Mouse (Mus musculus) forebrain, embryonic 10.5 days (tissue): ENCODE measurements around the gene Vmn2r27. TPM values are rescaled to one million over a fixed set of nuclear protein-coding genes. Genes with fewer than 3 reads are reported as not detected.

Experiments used
- DNase-seq: peaks from one replicate; pipeline ENCODE4 v3.0.0-alpha.2; 2017; ENCODE audit warnings: low spot score; ENCODE audit errors: extremely low spot score
- H3K27ac ChIP-seq: fragments of 300-500 bp; sonication (generic); 2 replicates; pipeline ENCODE4 v1.5.1; 2016; ENCODE audit warnings: mild to moderate bottlenecking
- H3K27me3 ChIP-seq: fragments of 300-500 bp; sonication (generic); 2 replicates; pipeline ENCODE4 v1.6.1; 2016; ENCODE audit warnings: mild to moderate bottlenecking; ENCODE audit not compliant: poor library complexity, severe bottlenecking
- H3K36me3 ChIP-seq: fragments of 300-500 bp; sonication (generic); replicated peaks from 2 replicates; pipeline ENCODE4 v1.6.1; 2016; ENCODE audit warnings: mild to moderate bottlenecking, moderate library complexity
- H3K4me1 ChIP-seq: fragments of 300-500 bp; sonication (generic); 2 replicates; pipeline ENCODE4 v1.6.1; 2016
- H3K4me3 ChIP-seq: fragments of 300-500 bp; sonication (generic); 2 replicates; pipeline ENCODE4 v1.5.1; 2016; ENCODE audit warnings: mild to moderate bottlenecking, moderate library complexity
- H3K9me3 ChIP-seq: fragments of 300-500 bp; sonication (generic); 2 replicates; pipeline ENCODE4 v1.6.1; 2016; ENCODE audit warnings: mild to moderate bottlenecking, moderate library complexity
- WGBS: fragments of 180-500 bp; shearing (Covaris S2); methylation state at CpG from one replicate; pipeline ENCODE4 v1.1.7; 2016; 5-methylcytosine and 5-hydroxymethylcytosine counted together
- polyA plus RNA-seq: library from polyadenylated mRNA; unstranded; fragments of >200 nt; fragmentation: Nextera tagmentation; extraction: Ambion mirVana; gene quantifications from 2 replicates; pipeline ENCODE4 v1.2.1, GENCODE M21; 2016

The Vmn2r27 gene
- not detected in 2 replicates for polyA plus RNA-seq

DNA sequence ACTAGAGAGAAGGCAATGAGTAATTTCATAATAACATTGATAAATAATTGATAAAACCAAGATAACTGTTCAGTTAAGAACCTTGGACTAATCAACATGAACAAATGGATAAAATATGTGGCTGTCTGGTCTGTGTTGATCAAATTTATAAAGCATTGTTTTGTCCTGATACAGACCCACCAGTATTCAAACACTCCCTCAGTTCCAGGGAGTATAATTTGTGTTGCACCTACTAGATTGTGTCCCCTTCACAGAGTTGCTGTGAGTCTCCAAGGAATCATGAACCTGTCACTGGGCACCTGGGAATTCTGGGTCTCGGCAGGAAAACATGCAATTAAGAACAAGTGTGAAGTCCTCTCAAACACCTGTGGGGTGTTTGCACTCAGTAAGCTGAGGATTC is at the start of gene Vmn2r27:
TSS of gene Vmn2r27 (minus strand) at position 101 of the 400 bp plus-strand sequence.
- no peaks in the 10 kb centered on the region for H3K9me3 ChIP-seq
- no peaks in the 10 kb centered on the region for H3K36me3 ChIP-seq
- H3K4me1 ChIP-seq = no peaks in the 10 kb centered on the region
- 93% methylated on average over 1 of the region's 1 CpGs for WGBS
- no peak within 1 kb of the TSS for H3K27ac ChIP-seq
- no peak within 1 kb of the TSS for H3K4me3 ChIP-seq
- no peaks in the 10 kb centered on the region for H3K27me3 ChIP-seq
- DNase-seq = no peak

DNA sequence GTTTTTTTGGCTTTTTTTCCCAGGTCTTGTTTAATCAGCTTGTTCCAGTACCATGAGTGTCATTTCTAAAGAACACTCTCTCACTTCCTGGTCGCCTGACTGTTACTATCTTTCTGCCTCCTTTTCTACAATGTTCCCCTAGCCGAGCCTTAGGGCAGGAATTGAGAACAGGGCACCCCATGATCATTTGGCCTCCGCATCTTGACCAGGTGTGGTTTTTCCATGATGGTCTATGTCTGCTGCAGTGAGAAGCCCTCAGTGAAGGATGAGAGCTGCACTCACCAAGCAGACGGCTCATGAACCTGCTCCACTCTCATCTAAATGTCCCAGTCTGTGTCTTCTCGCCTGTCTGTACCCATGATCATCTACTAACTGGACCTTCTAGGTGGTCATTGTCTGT is 46.6 kb upstream of the Vmn2r27 start:
- Histone ChIP-seq H3K4me3 (no peak overlapping the region), H3K27ac (no peak overlapping the region), H3K36me3 (no peaks in the 10 kb centered on the region), H3K4me1 (no peaks in the 10 kb centered on the region), H3K9me3 (no peaks in the 10 kb centered on the region), H3K27me3 (no peaks in the 10 kb centered on the region)
- DNase-seq = no peak
- 86% methylated on average over 5 of the region's 5 CpGs for WGBS

DNA sequence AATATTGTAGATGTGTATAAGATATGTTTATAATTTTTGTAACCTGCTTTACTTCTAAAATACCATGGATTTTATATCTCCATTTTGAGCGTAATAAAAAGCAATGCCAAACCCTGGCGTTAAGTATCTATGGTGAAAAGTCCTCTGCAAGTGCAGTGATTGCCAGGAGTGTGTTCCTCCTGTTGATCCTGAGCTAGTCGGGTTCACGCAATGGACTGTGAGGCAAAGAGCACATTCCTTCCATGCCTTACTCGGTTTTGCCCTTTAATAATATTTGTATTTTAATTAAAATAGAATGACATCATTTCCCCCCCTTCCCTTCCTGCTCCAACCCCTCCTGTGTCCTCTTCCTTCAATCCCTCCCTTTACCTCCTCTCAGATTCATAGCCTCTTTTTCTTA is 46.0 kb upstream of the Vmn2r27 start:
- no peak for DNase-seq
- H3K4me3 ChIP-seq = no peak overlapping the region
- H3K36me3 ChIP-seq = no peaks in the 10 kb centered on the region
- no peaks in the 10 kb centered on the region for H3K27me3 ChIP-seq
- no peak overlapping the region for H3K27ac ChIP-seq
- H3K9me3 ChIP-seq = no peaks in the 10 kb centered on the region
- WGBS = 88% methylated on average over 5 of the region's 5 CpGs
- H3K4me1 ChIP-seq = no peaks in the 10 kb centered on the region

DNA sequence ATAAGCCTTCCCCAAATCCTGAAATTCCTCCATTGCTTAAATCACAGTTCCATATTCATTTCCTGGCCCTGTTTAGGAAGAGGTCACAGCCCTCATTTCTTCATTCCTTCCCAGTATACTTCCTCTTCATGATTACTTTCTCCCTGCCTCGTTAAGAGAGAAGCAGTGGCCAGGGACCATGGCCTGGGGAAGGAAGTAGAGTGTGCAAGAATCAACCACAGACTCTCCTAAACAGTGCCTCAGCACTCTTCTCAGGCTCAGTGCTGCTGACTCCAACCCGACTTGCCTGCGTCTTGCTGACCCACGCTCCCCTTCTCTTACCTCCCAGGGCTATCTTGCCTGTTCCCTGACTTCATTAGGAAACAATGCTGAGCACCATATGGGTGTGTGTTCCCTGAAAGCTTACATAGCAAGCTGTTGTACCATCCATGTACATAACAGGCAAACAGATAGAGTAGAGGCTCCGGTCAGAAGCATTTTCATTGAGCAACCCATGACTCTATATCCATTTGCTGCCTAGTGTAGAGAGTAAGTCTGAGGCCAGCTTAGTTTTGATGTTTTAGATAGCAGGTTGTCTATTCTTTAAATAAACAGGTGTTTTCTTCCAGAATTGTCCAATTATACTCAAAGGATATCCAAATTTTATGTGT is 41.7 kb upstream of the Vmn2r27 start:
- no peaks in the 10 kb centered on the region for H3K9me3 ChIP-seq
- H3K4me3 ChIP-seq = no peak overlapping the region
- no peak overlapping the region for H3K27ac ChIP-seq
- DNase-seq = no peak
- WGBS = 75% methylated on average over 5 of the region's 5 CpGs
- H3K4me1 ChIP-seq = no peaks in the 10 kb centered on the region
- H3K36me3 ChIP-seq = no peaks in the 10 kb centered on the region
- no peaks in the 10 kb centered on the region for H3K27me3 ChIP-seq

DNA sequence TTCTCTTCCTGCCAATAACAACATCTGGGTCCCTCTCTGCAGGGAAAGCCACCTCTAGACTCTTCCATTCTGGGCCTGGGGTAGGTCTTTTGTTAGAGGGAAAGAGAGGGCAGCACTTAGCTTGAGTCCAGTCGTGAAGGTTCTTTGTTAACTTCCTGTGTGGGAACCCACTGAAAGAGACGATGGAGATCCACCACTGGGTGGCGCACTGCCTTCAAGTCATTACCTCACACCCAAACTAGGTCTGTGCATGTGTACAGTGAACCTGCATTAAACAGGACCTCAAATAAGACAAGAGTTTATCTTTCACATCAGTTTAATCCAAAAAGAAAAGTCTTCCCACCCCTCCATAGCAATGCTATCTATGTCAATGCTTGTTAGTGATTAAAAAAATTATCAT is 31.0 kb upstream of the Vmn2r27 start:
- Histone ChIP-seq H3K9me3 (no peaks in the 10 kb centered on the region), H3K36me3 (no peaks in the 10 kb centered on the region), H3K4me1 (no peaks in the 10 kb centered on the region), H3K27ac (no peak overlapping the region), H3K4me3 (no peak overlapping the region), H3K27me3 (no peaks in the 10 kb centered on the region)
- DNase-seq = peak; percentile 54
- WGBS = 4% methylated on average over 3 of the region's 3 CpGs

DNA sequence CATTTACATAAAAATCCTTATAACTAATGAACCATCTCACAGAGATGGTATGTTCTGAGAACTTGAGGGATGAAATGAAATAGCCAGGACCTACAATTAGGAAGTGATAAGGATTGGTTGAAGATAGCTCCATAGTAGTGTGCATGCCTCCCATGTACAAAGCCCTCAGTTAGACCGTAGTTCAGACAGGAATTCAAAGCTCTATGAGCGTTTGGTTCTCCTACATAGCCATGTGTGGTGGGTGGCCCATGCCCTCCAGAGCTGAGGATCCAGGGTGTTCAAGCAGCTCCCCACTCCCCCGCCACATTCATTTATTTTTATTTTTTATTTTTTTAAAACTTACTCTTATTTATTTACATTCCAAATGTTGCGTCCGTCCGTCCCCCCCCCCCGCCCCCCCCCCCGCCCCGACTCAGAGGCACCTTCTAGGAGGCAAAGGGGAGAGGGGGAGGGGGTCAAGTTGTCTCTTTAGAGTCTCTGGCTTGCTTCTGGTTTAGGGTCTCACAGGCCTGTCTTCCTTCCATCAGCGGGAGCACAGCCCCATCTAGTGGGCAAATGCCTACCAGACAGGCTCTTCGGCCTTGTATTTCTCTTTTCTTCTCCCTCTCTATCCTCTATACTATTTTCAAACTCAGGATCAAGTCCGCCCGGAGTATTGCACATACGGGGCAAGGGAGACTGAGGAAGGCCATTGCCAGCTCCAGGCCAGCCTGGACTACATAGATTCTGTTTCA is 28.7 kb upstream of the Vmn2r27 start:
- DNase-seq = peak; percentile 71
- 26% methylated on average over 12 of the region's 14 CpGs for WGBS
- no peaks in the 10 kb centered on the region for H3K27me3 ChIP-seq

DNA sequence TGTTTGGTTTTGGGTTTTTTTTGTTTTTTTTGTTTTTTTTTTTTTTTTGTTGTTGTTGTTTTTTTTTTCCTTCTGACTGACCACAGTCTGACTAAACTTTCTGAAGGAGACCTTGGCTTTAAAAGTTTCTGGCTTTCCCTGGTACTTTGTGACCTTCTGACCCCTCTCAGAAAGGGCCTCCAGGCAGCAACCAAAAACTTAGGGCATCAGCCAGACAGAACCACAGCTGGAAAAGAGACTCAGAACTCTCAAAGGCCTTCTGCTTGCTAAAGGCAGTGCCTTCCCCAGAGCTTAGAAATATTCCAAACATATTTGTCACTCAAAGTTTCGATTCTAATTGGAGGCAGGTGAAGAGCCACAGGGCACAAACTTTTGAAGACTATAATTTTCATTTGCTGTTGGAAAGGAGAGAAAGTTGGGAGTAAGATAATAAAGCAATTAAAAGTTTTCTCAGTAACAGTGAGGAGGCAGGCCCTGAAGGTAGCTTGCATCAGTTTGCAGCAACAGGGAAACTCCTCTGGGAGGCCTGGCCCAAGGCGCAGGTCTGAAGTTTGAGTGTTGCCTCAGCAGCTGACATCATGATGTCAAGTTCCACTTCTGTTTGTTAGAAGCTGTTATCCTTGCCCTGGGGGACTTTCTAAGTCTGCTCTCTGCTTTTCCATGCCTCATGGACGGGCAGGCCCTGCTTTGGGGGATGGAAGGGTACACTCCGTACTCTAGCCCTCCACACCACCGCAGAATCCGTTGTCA is 24.2 kb upstream of the Vmn2r27 start:
- Histone ChIP-seq H3K4me3 (no peak overlapping the region), H3K36me3 (no peaks in the 10 kb centered on the region), H3K9me3 (no peaks in the 10 kb centered on the region), H3K27me3 (no peaks in the 10 kb centered on the region), H3K27ac (no peak overlapping the region), H3K4me1 (0 out of 2 replicates have a peak, but pooled peaks cover 3% of the 10 kb centered on the region)
- no peak for DNase-seq
- WGBS = 55% methylated on average over 6 of the region's 6 CpGs

More for the DNA sequence above, 28.7 kb upstream of the Vmn2r27 start:
- Histone ChIP-seq H3K9me3 (no peaks in the 10 kb centered on the region), H3K4me3 (no peak overlapping the region), H3K4me1 (0 out of 2 replicates have a peak, but pooled peaks cover 3% of the 10 kb centered on the region), H3K27ac (no peak overlapping the region), H3K36me3 (no peaks in the 10 kb centered on the region)

DNA sequence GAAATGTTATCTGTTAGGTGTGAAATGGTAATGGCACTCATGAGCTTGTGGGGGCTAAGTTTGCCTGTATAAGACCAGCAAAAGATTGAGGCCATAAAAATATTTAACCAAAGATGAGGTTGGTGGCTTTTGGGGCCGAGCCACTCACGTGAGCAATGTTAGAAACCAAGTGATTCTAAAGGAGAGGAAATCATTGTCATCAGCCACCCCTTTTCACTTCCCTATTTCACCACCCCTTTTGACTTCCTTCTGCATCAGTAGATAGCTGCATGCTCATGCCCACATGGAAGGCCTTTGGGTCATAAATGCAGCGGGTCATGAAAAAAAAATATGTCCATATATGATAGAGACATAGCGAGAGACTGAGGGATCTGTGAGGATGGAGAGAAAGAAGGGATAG is 29.5 kb downstream of the Vmn2r27 start:
- Histone ChIP-seq H3K36me3 (no peaks in the 10 kb centered on the region), H3K27me3 (no peaks in the 10 kb centered on the region), H3K9me3 (no peaks in the 10 kb centered on the region), H3K4me1 (no peaks in the 10 kb centered on the region), H3K4me3 (no peak overlapping the region), H3K27ac (no peak overlapping the region)
- DNase-seq = no peak
- WGBS = 89% methylated on average over 4 of the region's 4 CpGs

DNA sequence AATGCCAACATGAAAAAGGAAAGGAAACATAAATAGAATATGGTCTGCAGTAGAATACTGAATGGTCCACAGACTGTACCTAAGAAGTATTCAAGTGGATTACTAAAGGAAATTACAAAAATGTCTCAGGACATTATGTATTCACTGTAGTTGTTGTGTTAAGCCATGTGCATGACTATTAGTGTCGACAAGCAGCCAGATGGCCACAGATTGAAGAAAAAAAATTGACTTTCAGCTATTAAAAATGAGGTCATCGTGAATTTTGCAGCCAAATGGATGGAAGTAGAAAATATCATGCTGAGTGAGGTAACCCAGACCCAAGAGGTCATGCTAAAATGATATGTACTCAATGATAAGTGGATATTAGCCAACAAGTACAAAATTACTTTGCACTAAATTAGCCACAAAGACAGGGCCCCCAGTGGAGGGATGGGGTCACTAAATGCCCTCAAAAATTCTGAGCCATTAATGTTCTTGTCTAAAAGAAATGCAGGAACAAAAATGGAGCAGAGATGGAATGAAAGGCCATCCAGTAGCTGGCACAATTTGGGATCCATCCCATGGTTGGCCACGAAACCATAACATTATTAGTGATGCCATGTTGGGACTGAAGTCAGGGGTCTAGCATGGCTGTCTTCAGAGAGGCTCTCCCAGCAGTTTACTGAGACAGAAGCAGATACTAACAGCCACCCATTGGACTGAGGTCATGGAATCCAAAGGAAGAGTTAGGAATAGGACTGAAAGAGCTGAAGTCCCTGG is 63.0 kb downstream of the Vmn2r27 start:
- H3K9me3 ChIP-seq = no peaks in the 10 kb centered on the region
- no peaks in the 10 kb centered on the region for H3K36me3 ChIP-seq
- no peaks in the 10 kb centered on the region for H3K4me1 ChIP-seq
- DNase-seq = no peak
- no peaks in the 10 kb centered on the region for H3K27me3 ChIP-seq
- no peak overlapping the region for H3K27ac ChIP-seq
- 87% methylated on average over 3 of the region's 3 CpGs for WGBS
- no peak overlapping the region for H3K4me3 ChIP-seq

DNA sequence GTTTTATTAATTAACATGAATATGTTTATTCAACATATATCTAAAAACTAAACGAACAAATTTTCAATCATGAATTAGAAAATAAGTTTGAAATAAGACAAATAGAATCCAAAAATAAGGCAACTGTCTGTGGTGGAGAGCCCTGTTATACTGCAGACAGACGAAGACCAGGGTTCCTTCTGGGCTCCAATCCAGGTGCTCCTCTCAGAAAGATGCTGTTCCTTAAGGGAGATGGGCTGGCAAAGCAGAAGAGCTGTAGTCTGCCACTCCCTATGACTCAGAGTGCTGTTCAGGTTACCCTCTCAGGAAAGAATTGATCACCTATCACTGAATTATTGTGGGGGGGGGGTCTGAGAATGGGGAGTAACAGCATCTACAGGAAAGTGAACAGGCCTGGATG is 65.1 kb downstream of the Vmn2r27 start:
- Histone ChIP-seq H3K36me3 (no peaks in the 10 kb centered on the region), H3K9me3 (no peaks in the 10 kb centered on the region), H3K4me3 (no peak overlapping the region), H3K27ac (no peak overlapping the region), H3K27me3 (no peaks in the 10 kb centered on the region), H3K4me1 (no peaks in the 10 kb centered on the region)
- DNase-seq = no peak
- WGBS = 85% methylated on average over 2 of the region's 2 CpGs

DNA sequence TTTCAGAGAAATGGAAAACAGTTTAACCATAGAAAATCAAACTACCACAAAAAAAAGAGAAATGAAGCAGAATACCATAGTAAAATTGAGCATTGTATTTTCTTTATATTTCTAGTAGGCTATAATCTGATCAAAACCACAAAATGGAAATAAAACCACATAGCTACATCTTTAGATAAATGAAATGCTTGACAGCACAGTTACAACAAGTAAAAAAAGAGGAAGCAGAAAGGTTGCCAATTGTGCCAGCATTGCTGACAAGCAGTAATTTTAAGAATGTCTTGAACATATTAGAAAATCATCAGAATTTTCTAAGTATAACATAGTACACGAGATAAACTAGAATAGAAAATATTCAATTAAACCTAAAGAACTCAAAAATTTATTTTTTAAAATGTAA is 81.8 kb downstream of the Vmn2r27 start:
- no peaks in the 10 kb centered on the region for H3K4me1 ChIP-seq
- no peak for DNase-seq
- H3K27me3 ChIP-seq = no peaks in the 10 kb centered on the region
- no peaks in the 10 kb centered on the region for H3K36me3 ChIP-seq
- no peak overlapping the region for H3K4me3 ChIP-seq
- H3K9me3 ChIP-seq = no peaks in the 10 kb centered on the region
- 68% methylated on average over 1 of the region's 1 CpGs for WGBS
- H3K27ac ChIP-seq = no peak overlapping the region
